Mouse (Mus musculus) neural tube, embryonic 15.5 days (tissue): ENCODE measurements around the gene Aagab. TPM values are rescaled to one million over a fixed set of nuclear protein-coding genes. Genes with fewer than 3 reads are reported as not detected.

Source experiments
- ATAC-seq: fragments of 200-750 bp; cut with Nextera tagmentation; 2 replicates; pipeline ENCODE4 v1.8.0; 2017; ENCODE audit warnings: mild to moderate bottlenecking, moderate TSS enrichment, moderate library complexity; ENCODE audit not compliant: low FRiP score
- H3K27ac ChIP-seq: fragments of 300-500 bp; sonication (generic); replicated peaks from 2 replicates; pipeline ENCODE4 v1.5.1; 2015; ENCODE audit warnings: mild to moderate bottlenecking, inconsistent platforms
- H3K27me3 ChIP-seq: fragments of 300-500 bp; sonication (generic); replicated peaks from 2 replicates; pipeline ENCODE4 v1.6.1; 2015; ENCODE audit warnings: inconsistent platforms
- H3K36me3 ChIP-seq: fragments of 300-500 bp; sonication (generic); 2 replicates; pipeline ENCODE4 v1.6.1; 2015; ENCODE audit warnings: inconsistent platforms
- H3K4me1 ChIP-seq: fragments of 300-500 bp; sonication (generic); 2 replicates; pipeline ENCODE4 v1.6.1; 2015; ENCODE audit warnings: inconsistent platforms
- H3K4me2 ChIP-seq: fragments of 300-500 bp; sonication (generic); 2 replicates; pipeline ENCODE4 v1.6.1; 2015; ENCODE audit warnings: inconsistent platforms, mild to moderate bottlenecking, moderate library complexity
- H3K4me3 ChIP-seq: fragments of 300-500 bp; sonication (generic); replicated peaks from 2 replicates; pipeline ENCODE4 v1.5.1; 2015; ENCODE audit warnings: mild to moderate bottlenecking, inconsistent platforms
- H3K9ac ChIP-seq: fragments of 300-500 bp; sonication (generic); replicated peaks from 2 replicates; pipeline ENCODE4 v1.6.1; 2015; ENCODE audit warnings: mild to moderate bottlenecking, inconsistent platforms
- H3K9me3 ChIP-seq: fragments of 300-500 bp; sonication (generic); replicated peaks from 2 replicates; pipeline ENCODE4 v1.6.1; 2016; ENCODE audit warnings: inconsistent platforms
- WGBS: fragments of 180-500 bp; shearing (Covaris S2); methylation state at CpG from one replicate; pipeline ENCODE4 v1.1.7; 2015; ENCODE audit warnings: mixed read lengths; 5-methylcytosine and 5-hydroxymethylcytosine counted together
- polyA plus RNA-seq: library from polyadenylated mRNA; unstranded; fragments of >200 nt; fragmentation: Nextera tagmentation; extraction: Ambion mirVana; gene quantifications from 2 replicates; pipeline ENCODE4 v1.2.1, GENCODE M21; 2015

Aagab gene
- 51.5 and 56.0 TPM in 2 replicates for polyA plus RNA-seq

DNA sequence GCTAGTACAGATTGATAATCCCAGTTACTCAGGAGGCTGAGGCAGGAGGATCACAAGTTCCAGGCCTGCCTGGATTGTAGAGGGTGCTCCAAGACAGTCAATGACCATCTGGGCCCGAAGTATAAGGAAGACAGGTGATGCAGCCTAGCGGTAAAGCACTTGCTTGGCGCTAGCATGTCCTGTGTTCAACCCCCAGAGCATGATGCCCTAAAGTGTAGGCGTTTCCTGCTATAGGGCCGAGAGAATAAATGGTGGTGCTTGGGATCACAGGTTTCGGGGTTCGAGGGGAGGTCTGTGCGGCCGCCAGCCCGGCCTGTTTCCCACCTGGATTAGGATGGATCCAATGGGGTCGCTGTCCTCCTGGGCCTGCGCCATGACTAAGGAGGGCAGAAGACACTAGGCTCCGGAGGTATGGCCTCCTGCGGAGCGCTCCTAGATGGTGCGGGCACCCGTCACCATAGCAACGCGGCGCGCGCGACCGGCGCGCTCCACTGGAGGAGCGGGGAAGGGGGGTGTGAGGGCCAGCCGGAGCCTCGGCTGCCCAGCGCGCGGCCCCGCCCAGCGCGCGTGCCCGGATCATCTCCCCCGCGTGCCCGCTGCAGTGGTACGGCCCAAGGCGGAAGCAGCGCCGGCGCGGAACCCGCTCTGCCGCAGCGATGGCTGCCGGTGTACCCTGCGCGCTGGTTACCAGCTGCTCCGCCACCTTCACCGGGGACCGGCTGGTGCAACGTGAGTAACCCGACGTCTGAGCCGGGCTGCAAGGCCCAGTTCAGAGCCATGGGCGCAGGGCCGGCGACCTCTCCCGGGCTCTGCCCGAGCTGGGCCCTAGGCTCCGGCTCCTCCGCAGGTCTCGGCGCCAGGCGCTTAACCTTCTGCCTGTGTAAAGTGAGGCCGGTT is at the start of gene Aagab, which contains the start of gene Iqch:
Gene Aagab (plus strand): TSS at position 618 of the 897 bp plus-strand sequence.
Gene Iqch (minus strand): TSS at position 451 of the 897 bp plus-strand sequence.
- H3K9ac ChIP-seq: peak within 1 kb of the TSS; percentile 78
- H3K27ac ChIP-seq: peak within 1 kb of the TSS; percentile 79
- peak within 1 kb of the TSS; percentile 71 for H3K4me2 ChIP-seq
- no peaks in the 10 kb centered on the region for H3K36me3 ChIP-seq
- peak; percentile 99 for ATAC-seq
- no peaks in the 10 kb centered on the region for H3K9me3 ChIP-seq
- peak within 1 kb of the TSS; percentile 83 for H3K4me3 ChIP-seq
- H3K27me3 ChIP-seq: no peaks in the 10 kb centered on the region
- WGBS: 1% methylated on average over 64 of the region's 70 CpGs
- peaks cover 19% of the 10 kb centered on the region for H3K4me1 ChIP-seq

- no peak overlapping the region for H3K4me2 ChIP-seq
- WGBS: 75% methylated on average over 3 of the region's 3 CpGs
- no peak overlapping the region for H3K27ac ChIP-seq
- H3K9me3 ChIP-seq: no peaks in the 10 kb centered on the region
- peaks cover 4% of the 10 kb centered on the region; the same call in 1 of the 2 replicates for H3K27me3 ChIP-seq
- H3K4me1 ChIP-seq: peaks cover 3% of the 10 kb centered on the region; the same call in 1 of the 2 replicates
- no peak overlapping the region for H3K9ac ChIP-seq
- no peaks in the 10 kb centered on the region for H3K36me3 ChIP-seq
- ATAC-seq: no peak
- H3K4me3 ChIP-seq: no peak overlapping the region
Measured at GRCm38 (mm10) chr9:63553628-63554027, 48.8 kb upstream of the Aagab start.

- H3K9me3 ChIP-seq: no peaks in the 10 kb centered on the region
- H3K36me3 ChIP-seq: no peaks in the 10 kb centered on the region
- peaks cover 3% of the 10 kb centered on the region; the same call in 1 of the 2 replicates for H3K4me1 ChIP-seq
- no peak overlapping the region for H3K4me3 ChIP-seq
- H3K9ac ChIP-seq: no peak overlapping the region
- no peaks in the 10 kb centered on the region for H3K27me3 ChIP-seq
- no peak overlapping the region for H3K27ac ChIP-seq
- WGBS: 65% methylated on average over 3 of the region's 3 CpGs
- no peak for ATAC-seq
- H3K4me2 ChIP-seq: no peak overlapping the region
Measured at GRCm38 (mm10) chr9:63555460-63555990, 46.9 kb upstream of the Aagab start.

- no peak overlapping the region for H3K27ac ChIP-seq
- 85% methylated on average over 1 of the region's 1 CpGs for WGBS
- no peak overlapping the region for H3K4me2 ChIP-seq
- no peak overlapping the region for H3K9ac ChIP-seq
- H3K4me3 ChIP-seq: no peak overlapping the region
- H3K4me1 ChIP-seq: peaks cover 3% of the 10 kb centered on the region; the same call in 1 of the 2 replicates
- no peaks in the 10 kb centered on the region for H3K27me3 ChIP-seq
- no peaks in the 10 kb centered on the region for H3K9me3 ChIP-seq
- no peaks in the 10 kb centered on the region for H3K36me3 ChIP-seq
- no peak for ATAC-seq
Measured at GRCm38 (mm10) chr9:63556316-63556715, 46.1 kb upstream of the Aagab start.

- Histone ChIP-seq H3K9ac (no peak overlapping the region), H3K4me3 (no peak overlapping the region), H3K9me3 (no peaks in the 10 kb centered on the region), H3K27me3 (no peaks in the 10 kb centered on the region), H3K27ac (no peak overlapping the region), H3K4me1 (peaks cover 4% of the 10 kb centered on the region; the same call in 1 of the 2 replicates), H3K4me2 (no peak overlapping the region), H3K36me3 (no peaks in the 10 kb centered on the region)
- ATAC-seq: no peak
- 86% methylated on average over 8 of the region's 8 CpGs for WGBS
Measured at GRCm38 (mm10) chr9:63556933-63557332, 45.5 kb upstream of the Aagab start.

DNA sequence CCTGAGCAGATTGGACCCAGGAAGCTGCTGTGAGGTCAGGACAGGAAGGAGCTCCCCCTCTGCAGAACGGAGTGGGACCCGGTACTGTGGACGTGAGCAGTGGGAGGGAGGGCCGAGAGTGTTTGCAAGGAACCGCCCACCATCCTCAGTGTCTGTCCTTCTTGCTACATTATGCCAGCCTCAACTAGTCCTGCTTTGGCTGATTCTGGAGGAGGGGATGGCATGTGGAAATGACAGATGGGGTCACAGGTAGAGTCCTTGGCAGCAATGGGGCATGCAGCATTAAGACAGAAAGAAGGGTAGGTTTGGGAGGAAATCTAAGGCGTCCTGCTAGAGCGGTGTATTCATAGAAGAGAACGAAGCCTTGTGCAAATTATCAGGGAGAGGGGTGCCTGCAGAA is 40.5 kb upstream of the Aagab start:
- ATAC-seq: no peak
- H3K9ac ChIP-seq: no peak overlapping the region
- H3K9me3 ChIP-seq: no peaks in the 10 kb centered on the region
- H3K4me1 ChIP-seq: 0 out of 2 replicates have a peak, but pooled peaks cover 6% of the 10 kb centered on the region
- H3K27ac ChIP-seq: no peak overlapping the region
- no peaks in the 10 kb centered on the region for H3K27me3 ChIP-seq
- no peak overlapping the region for H3K4me2 ChIP-seq
- 57% methylated on average over 8 of the region's 8 CpGs for WGBS
- no peak overlapping the region for H3K4me3 ChIP-seq
- H3K36me3 ChIP-seq: no peaks in the 10 kb centered on the region

GRCm38 (mm10) chr9:63563436-63563835 is 39.0 kb upstream of the Aagab start:
- Histone ChIP-seq H3K9me3 (no peaks in the 10 kb centered on the region), H3K4me1 (peaks cover 19% of the 10 kb centered on the region), H3K27me3 (no peaks in the 10 kb centered on the region), H3K9ac (no peak overlapping the region), H3K36me3 (no peaks in the 10 kb centered on the region), H3K4me2 (no peak overlapping the region), H3K4me3 (no peak overlapping the region), H3K27ac (no peak overlapping the region)
- ATAC-seq: no peak
- WGBS: 87% methylated on average over 2 of the region's 2 CpGs

DNA sequence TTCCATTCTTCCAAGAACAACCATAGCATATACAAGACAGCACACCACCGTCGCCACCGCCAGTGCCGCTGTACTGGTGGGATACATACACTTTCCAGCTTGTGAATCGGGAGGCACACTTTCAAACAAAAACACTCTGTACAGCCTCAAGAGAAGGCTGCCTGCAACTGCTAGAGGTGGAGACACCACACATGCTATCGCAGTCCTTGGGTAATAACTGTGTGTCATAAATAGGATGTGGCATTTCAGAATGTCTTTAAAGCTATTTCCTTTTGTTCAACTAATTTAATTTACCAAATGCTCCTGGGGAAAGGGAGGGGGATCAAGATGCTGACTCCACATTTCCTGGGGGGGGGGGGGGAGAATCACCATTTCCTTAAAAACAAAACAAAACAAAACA is 34.1 kb upstream of the Aagab start:
- 50% methylated on average over 6 of the region's 6 CpGs for WGBS
- H3K4me2 ChIP-seq: no peak overlapping the region
- H3K36me3 ChIP-seq: no peaks in the 10 kb centered on the region
- no peaks in the 10 kb centered on the region for H3K27me3 ChIP-seq
- peaks cover 28% of the 10 kb centered on the region for H3K4me1 ChIP-seq
- H3K9ac ChIP-seq: no peak overlapping the region
- H3K9me3 ChIP-seq: no peaks in the 10 kb centered on the region
- no peak overlapping the region for H3K4me3 ChIP-seq
- peak overlapping the region; percentile 37 for H3K27ac ChIP-seq
- ATAC-seq: no peak

- H3K9me3 ChIP-seq: no peaks in the 10 kb centered on the region
- ATAC-seq: no peak
- no peak overlapping the region for H3K4me3 ChIP-seq
- H3K36me3 ChIP-seq: no peaks in the 10 kb centered on the region
- WGBS: 10% methylated on average over 8 of the region's 8 CpGs
- no peak overlapping the region for H3K9ac ChIP-seq
- H3K27me3 ChIP-seq: no peaks in the 10 kb centered on the region
- H3K27ac ChIP-seq: peak overlapping the region; percentile 37; the same call in 1 of the 2 replicates
- peak overlapping the region; percentile 15; the same call in 1 of the 2 replicates for H3K4me2 ChIP-seq
- peaks cover 28% of the 10 kb centered on the region for H3K4me1 ChIP-seq
Measured at GRCm38 (mm10) chr9:63568808-63569207, 33.7 kb upstream of the Aagab start.

DNA sequence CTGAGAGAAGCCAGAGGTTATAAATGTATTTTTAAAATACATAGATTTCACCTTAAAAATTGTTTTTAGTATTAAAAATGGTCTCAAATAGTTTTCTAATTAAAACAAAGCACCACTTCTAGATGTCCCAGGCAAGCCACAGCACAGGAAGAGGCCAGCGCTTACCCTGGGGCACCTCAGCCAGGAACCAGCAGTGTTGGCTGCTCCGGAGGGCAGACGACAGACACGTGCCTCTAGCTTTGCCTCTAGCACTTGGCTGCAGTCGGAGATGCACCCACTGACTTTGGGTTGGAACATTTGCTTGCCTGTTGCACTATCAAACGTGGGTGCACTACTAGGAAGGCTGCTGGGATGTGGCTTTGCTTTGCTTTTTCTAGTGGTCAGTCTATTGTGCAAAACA is 30.6 kb upstream of the Aagab start:
- Histone ChIP-seq H3K27ac (no peak overlapping the region), H3K9me3 (no peaks in the 10 kb centered on the region), H3K9ac (no peak overlapping the region), H3K27me3 (no peaks in the 10 kb centered on the region), H3K4me2 (no peak overlapping the region), H3K4me3 (no peak overlapping the region), H3K36me3 (no peaks in the 10 kb centered on the region), H3K4me1 (peaks cover 28% of the 10 kb centered on the region)
- no peak for ATAC-seq
- whole genome bisulfite sequencing: 36% methylated on average over 6 of the region's 6 CpGs

- Histone ChIP-seq H3K4me3 (no peak overlapping the region), H3K9me3 (no peaks in the 10 kb centered on the region), H3K27me3 (no peaks in the 10 kb centered on the region), H3K27ac (no peak overlapping the region), H3K4me2 (no peak overlapping the region), H3K4me1 (peaks cover 20% of the 10 kb centered on the region), H3K36me3 (no peaks in the 10 kb centered on the region), H3K9ac (no peak overlapping the region)
- no peak for ATAC-seq
- WGBS: 69% methylated on average over 7 of the region's 7 CpGs
Measured at GRCm38 (mm10) chr9:63572874-63573273, 29.6 kb upstream of the Aagab start.

- Histone ChIP-seq H3K27ac (no peak overlapping the region), H3K9me3 (no peaks in the 10 kb centered on the region), H3K4me3 (no peak overlapping the region), H3K4me1 (no peaks in the 10 kb centered on the region), H3K4me2 (no peak overlapping the region), H3K36me3 (no peaks in the 10 kb centered on the region), H3K27me3 (no peaks in the 10 kb centered on the region), H3K9ac (no peak overlapping the region)
- 90% methylated on average over 3 of the region's 3 CpGs for WGBS
- ATAC-seq: no peak
Measured at GRCm38 (mm10) chr9:63577469-63577868, 25.0 kb upstream of the Aagab start.
